Mouse (Mus musculus) heart, adult 2 months (tissue): ENCODE results near the gene Mblac2.

Source experiments
- CTCF ChIP-seq: fragments of 200-600 bp; IDR thresholded peaks from 2 replicates; pipeline ENCODE4 v1.8.1; 2022; ENCODE audit warnings: antibody characterized with exemption, mild to moderate bottlenecking, moderate library complexity
- EP300 ChIP-seq: fragments of 200-500 bp; IDR thresholded peaks from 2 replicates; pipeline ENCODE4 v1.6.1; 2011; ENCODE audit warnings: low read depth, low read length, control low read depth; ENCODE audit not compliant: insufficient read depth
- POLR2A ChIP-seq: fragments of 200-500 bp; IDR thresholded peaks from 2 replicates; pipeline ENCODE4 v1.6.1; 2011; ENCODE audit warnings: mild to moderate bottlenecking, low read depth, low read length, control low read depth; ENCODE audit not compliant: insufficient read depth

DNA sequence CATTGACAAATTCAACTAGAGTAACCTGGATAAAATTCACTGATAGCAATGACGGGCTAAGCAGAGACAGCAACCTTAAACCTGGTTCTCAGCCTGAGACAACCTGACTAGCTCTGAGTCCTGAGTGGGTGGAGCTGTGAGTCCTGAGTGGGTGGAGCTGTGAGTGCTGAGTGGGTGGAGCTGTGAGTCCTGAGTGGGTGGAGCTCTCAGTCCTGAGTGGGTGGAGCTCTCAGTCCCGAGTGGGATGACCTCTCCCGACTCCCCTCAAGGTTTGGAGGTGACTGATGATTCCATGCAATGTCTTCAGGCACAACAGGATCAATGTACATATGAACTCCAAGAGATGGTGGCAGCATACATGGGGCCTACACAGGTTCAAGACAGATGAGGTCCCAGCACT is 21.6 kb upstream of the Mblac2 start:
- no peak for TF ChIP-seq CTCF
- no peak for TF ChIP-seq EP300
- TF ChIP-seq POLR2A = no peak
